Mouse (Mus musculus) cortical plate, adult 2 months (tissue): Measurements from ENCODE around the gene Pign. TPM values are rescaled to one million over a fixed set of nuclear protein-coding genes. Genes with fewer than 3 reads are reported as not detected.

Experiments
- H3K27ac ChIP-seq: fragments of 200-500 bp; 2 replicates; pipeline ENCODE4 v1.5.1; 2012; ENCODE audit warnings: low read length, control low read depth, inconsistent platforms; ENCODE audit not compliant: insufficient read depth
- H3K4me1 ChIP-seq: fragments of 200-500 bp; 2 replicates; pipeline ENCODE4 v1.6.1; 2011; ENCODE audit warnings: low read length; ENCODE audit not compliant: control insufficient read depth, insufficient read depth
- H3K4me3 ChIP-seq: fragments of 200-500 bp; 2 replicates; pipeline ENCODE4 v1.5.1; 2011; ENCODE audit warnings: mild to moderate bottlenecking, low read length, control low read depth; ENCODE audit not compliant: insufficient read depth
- CTCF ChIP-seq: fragments of 200-500 bp; IDR thresholded peaks from 2 replicates; pipeline ENCODE4 v1.5.1; 2011; ENCODE audit warnings: mild to moderate bottlenecking, control low read depth, low read length; ENCODE audit not compliant: insufficient read depth; ENCODE audit errors: extremely low read depth
- POLR2A ChIP-seq: fragments of 200-500 bp; IDR thresholded peaks from 2 replicates; pipeline ENCODE4 v1.6.1; 2011; ENCODE audit warnings: mild to moderate bottlenecking, low read length, control low read depth; ENCODE audit not compliant: insufficient read depth; ENCODE audit errors: extremely low read depth
- polyA plus RNA-seq: library from polyadenylated mRNA; depleted of rRNA; stranded (reverse); fragments of >200 nt; gene quantifications from 2 replicates; pipeline ENCODE4 v1.2.3, GENCODE M21; 2012

The Pign gene
- polyA plus RNA-seq, 1 experiment = 18.4 TPM

DNA sequence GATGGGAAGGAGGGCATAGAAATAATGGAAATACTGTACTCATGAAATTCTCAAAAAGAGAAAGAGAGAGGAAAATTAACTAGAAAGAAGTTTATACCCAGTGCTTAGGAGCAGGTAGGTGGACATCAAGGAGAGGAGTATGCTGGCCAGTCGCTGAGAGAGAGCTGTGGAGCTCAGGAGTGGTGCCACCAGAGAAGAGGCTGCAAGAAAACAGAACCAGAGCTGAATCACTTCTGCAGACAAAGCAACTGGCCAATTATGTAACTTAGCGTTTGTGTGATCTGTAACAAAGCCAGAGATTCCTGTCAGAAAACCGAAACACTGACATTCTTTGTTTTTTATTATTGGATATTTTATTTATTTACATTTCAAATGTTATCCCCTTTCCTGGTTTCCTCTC is 97.4 kb downstream of the Pign start:
- no peak for TF ChIP-seq CTCF
- TF ChIP-seq POLR2A = no peak
- no peaks in the 10 kb centered on the region for H3K4me1 ChIP-seq
- H3K4me3 ChIP-seq = no peak overlapping the region
- H3K27ac ChIP-seq = no peak overlapping the region

- no peaks in the 10 kb centered on the region for H3K4me1 ChIP-seq
- H3K4me3 ChIP-seq = no peak overlapping the region
- H3K27ac ChIP-seq = no peak overlapping the region
- TF ChIP-seq POLR2A (no peak), CTCF (no peak)
Observed at GRCm38 (mm10) chr1:105564289-105564688, 99.2 kb downstream of the Pign start.

DNA sequence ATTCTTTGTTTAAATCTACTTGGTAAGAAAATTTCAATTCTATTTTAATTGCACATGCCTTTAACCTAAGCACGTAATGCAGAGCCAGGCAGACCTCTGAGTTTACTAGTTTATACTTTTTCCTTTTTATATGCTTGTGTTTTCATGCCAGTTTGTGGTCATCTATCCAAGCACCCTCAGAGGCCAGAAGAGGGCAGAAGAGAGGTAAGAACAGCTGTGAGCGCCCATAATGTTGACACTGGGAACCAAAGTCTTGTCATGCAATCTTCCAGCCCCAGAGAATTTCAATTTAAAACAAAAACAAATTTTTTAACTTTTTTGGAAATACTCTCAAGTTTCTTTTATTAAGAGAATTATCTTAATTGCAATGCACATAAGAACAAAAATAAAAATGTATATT is 99.7 kb downstream of the Pign start:
- no peaks in the 10 kb centered on the region for H3K4me1 ChIP-seq
- no peak overlapping the region for H3K27ac ChIP-seq
- H3K4me3 ChIP-seq = no peak overlapping the region
- TF ChIP-seq POLR2A (no peak), CTCF (no peak)

DNA sequence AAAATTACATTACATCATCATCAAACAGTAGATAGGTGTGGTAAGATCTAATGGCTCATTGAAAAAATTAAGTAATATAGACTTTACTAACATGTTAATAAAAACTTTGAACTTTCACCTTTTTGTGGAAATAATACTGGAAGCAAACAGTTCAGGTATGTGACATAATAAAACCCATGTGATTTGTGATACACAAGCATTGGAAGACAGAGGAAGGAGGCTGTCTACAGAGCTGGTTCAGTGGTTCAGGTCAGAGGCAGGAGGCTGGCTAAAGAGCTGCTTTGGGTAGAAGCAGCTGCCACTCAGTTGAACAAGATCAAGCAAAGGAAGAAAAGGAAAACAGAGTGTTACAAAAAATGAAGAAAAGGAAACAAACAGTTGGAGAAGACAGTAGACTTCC is 107.4 kb downstream of the Pign start:
- no peaks in the 10 kb centered on the region for H3K4me1 ChIP-seq
- no peak overlapping the region for H3K4me3 ChIP-seq
- TF ChIP-seq CTCF = no peak
- no peak for TF ChIP-seq POLR2A
- no peak overlapping the region for H3K27ac ChIP-seq

DNA sequence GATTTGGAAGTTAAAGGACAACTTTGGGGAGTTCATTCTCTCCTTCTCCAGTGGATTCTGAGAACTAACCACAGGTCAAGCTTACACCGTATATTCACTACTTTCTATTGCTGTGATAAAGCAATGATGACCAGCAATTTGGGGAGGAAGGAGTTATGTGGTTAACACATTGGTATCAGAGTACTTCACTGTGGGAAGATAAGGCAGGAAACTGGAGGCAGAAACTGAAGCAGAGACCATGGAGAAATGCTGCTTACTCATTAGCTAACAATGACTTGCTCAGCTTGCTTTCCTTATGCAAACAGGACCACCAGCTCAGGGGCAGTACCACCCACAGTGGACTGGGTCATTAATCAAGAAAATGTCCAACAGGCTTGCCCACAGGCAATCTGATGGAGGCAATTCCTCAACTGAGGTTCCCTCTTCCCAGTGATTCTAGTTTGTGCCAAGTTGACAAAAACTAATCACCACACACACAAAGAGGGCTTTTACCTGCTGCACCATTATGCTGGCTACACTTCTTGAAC is 108.2 kb downstream of the Pign start:
- TF ChIP-seq CTCF = no peak
- no peak for TF ChIP-seq POLR2A
- Histone ChIP-seq H3K4me1 (no peaks in the 10 kb centered on the region), H3K4me3 (no peak overlapping the region), H3K27ac (no peak overlapping the region)

- TF ChIP-seq CTCF = no peak
- no peak for TF ChIP-seq POLR2A
- H3K4me1 ChIP-seq = no peaks in the 10 kb centered on the region
- H3K27ac ChIP-seq = no peak overlapping the region
- H3K4me3 ChIP-seq = no peak overlapping the region
Observed at GRCm38 (mm10) chr1:105553130-105553529, 110.3 kb downstream of the Pign start.

DNA sequence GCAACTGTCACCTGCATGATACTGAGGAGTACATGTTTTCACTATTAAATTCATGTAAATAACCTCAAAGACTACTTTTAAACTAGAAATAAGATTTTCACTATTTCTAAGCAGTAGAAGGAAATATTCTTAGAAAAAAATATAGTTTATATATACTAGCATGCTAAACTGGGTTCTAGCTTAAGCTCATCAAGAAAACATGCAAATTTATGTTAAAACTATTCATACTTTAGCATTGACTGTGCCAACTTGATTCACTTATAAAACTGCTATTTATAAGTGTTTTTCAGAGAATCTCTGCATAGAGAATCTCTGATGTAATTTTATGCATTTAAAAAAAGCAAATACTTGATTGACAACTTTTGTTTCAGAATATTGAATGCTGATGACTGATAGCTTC is 113.3 kb downstream of the Pign start:
- Histone ChIP-seq H3K4me3 (no peak overlapping the region), H3K4me1 (no peaks in the 10 kb centered on the region), H3K27ac (no peak overlapping the region)
- TF ChIP-seq POLR2A = no peak
- no peak for TF ChIP-seq CTCF

GRCm38 (mm10) chr1:105549648-105550047 is 113.8 kb downstream of the Pign start:
- H3K27ac ChIP-seq = no peak overlapping the region
- H3K4me1 ChIP-seq = no peaks in the 10 kb centered on the region
- no peak overlapping the region for H3K4me3 ChIP-seq
- TF ChIP-seq POLR2A (no peak), CTCF (no peak)

GRCm38 (mm10) chr1:105543051-105543450 is 120.4 kb downstream of the Pign start:
- Histone ChIP-seq H3K4me1 (no peaks in the 10 kb centered on the region), H3K27ac (no peak overlapping the region), H3K4me3 (no peak overlapping the region)
- TF ChIP-seq POLR2A = no peak
- no peak for TF ChIP-seq CTCF

GRCm38 (mm10) chr1:105523768-105524167 is 139.7 kb downstream of the Pign start:
- TF ChIP-seq CTCF (no peak), POLR2A (no peak)
- Histone ChIP-seq H3K4me3 (no peak overlapping the region), H3K27ac (no peak overlapping the region), H3K4me1 (no peaks in the 10 kb centered on the region)

- Histone ChIP-seq H3K4me3 (no peak overlapping the region), H3K4me1 (no peaks in the 10 kb centered on the region), H3K27ac (no peak overlapping the region)
- TF ChIP-seq CTCF = no peak
- no peak for TF ChIP-seq POLR2A
Observed at GRCm38 (mm10) chr1:105522321-105522720, 141.2 kb downstream of the Pign start.
